ENCODE assay signal across 30 mouse cellular contexts in the genomic region with DNA sequence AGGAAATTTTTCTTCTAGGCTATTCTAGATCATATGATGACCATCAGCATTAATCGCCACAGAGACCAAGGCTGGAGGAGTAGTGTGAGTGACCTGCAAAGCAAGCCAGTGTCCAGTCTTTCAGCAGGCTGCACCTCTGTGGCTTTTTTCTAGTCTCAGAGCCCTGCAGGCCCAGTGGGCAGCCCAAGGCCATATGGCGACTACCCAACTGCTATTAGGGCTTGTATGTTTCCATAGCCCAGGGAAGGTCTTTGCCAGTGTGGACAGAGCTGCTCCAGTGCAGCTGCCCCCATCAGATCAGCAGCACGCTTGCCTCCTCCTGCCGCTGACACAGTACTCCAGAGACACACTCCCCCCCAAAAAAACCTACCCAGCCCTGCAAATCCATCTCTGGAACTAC.
DNase-seq lines count a peak whose midpoint lies in the region; ATAC-seq lines count a peak whose summit lies in the region.
"Had no signal": no experiment of that assay in that cellular context is flagged by ENCODE, and none has a peak within 500 bp of the region (broad histone marks: within the 10 kb centered on the region; RNA-seq: fewer than 3 reads in every experiment).

No protein-coding gene starts in this region.

- H3K9me3 ChIP-seq in hindbrain, embryonic 13.5 days = no peaks in the 10 kb centered on the region
- H3K9me3 ChIP-seq in hindbrain, embryonic 11.5 days (ENCODE audit: control insufficient read depth, low read length) = no peaks in the 10 kb centered on the region
- H3K9me3 ChIP-seq: embryonic facial prominence, embryonic 12.5 days; heart, embryonic 12.5 days; kidney, embryonic 15.5 days; liver, embryonic 12.5 days; midbrain, embryonic 12.5 days had no signal

- peak overlapping the region; percentile 60 for H3K27ac ChIP-seq in hindbrain, embryonic 13.5 days
- no peak overlapping the region for H3K27ac ChIP-seq in hindbrain, embryonic 11.5 days (ENCODE audit: low read depth, low read length)
- H3K27ac ChIP-seq: embryonic facial prominence, embryonic 12.5 days; heart, adult 2 months; kidney, embryonic 15.5 days; layer of hippocampus, adult 2 months; liver, embryonic 12.5 days; midbrain, embryonic 12.5 days; stomach, postnatal 0 days had no signal

- WGBS in hindbrain, embryonic 13.5 days = 76% methylated on average over 4 of the region's 4 CpGs
- 80% methylated on average over 4 of the region's 4 CpGs for WGBS in hindbrain, embryonic 11.5 days

- no peak for ATAC-seq in cerebellum, adult (ENCODE audit: insufficient number of reproducible peaks, low FRiP score, low TSS enrichment)
- ATAC-seq in hindbrain, embryonic 13.5 days (ENCODE audit: low FRiP score) = no peak
- no peak for ATAC-seq in hindbrain, embryonic 11.5 days (ENCODE audit: low FRiP score)
- ATAC-seq: forebrain, embryonic 14.5 days; liver, embryonic 12.5 days; liver, postnatal 0 days had no signal

- H3K4me2 ChIP-seq in hindbrain, embryonic 13.5 days = no peak overlapping the region
- no peak overlapping the region for H3K4me2 ChIP-seq in hindbrain, embryonic 11.5 days (replicated peaks; ENCODE audit: low read depth, low read length)
- H3K4me2 ChIP-seq: embryonic facial prominence, embryonic 12.5 days; heart, embryonic 12.5 days; kidney, embryonic 15.5 days; liver, embryonic 12.5 days; midbrain, embryonic 12.5 days had no signal

- peaks cover 33% of the 10 kb centered on the region for H3K4me1 ChIP-seq in hindbrain, embryonic 13.5 days (replicated peaks)
- H3K4me1 ChIP-seq in hindbrain, embryonic 11.5 days (replicated peaks; ENCODE audit: control insufficient read depth, insufficient read depth, low read length) = no peaks in the 10 kb centered on the region
- H3K4me1 ChIP-seq: embryonic facial prominence, embryonic 12.5 days; heart, embryonic 12.5 days; kidney, embryonic 15.5 days; liver, embryonic 12.5 days; megakaryocyte, embryonic 14.5 days; midbrain, embryonic 12.5 days had no signal

- H3K9ac ChIP-seq in hindbrain, embryonic 13.5 days = no peak overlapping the region
- no peak overlapping the region for H3K9ac ChIP-seq in hindbrain, embryonic 11.5 days (ENCODE audit: low read depth, low read length)
- H3K9ac ChIP-seq: embryonic facial prominence, embryonic 12.5 days; heart, embryonic 12.5 days; kidney, embryonic 15.5 days; liver, embryonic 12.5 days; liver, postnatal 0 days; midbrain, embryonic 12.5 days had no signal

- no peak overlapping the region for H3K4me3 ChIP-seq in hindbrain, embryonic 13.5 days
- no peak overlapping the region for H3K4me3 ChIP-seq in hindbrain, embryonic 11.5 days (ENCODE audit: low read depth, low read length)
- H3K4me3 ChIP-seq: embryonic facial prominence, embryonic 12.5 days; heart, adult 2 months; heart, embryonic 12.5 days; kidney, embryonic 15.5 days; layer of hippocampus, adult 2 months; liver, embryonic 12.5 days; megakaryocyte, embryonic 14.5 days; midbrain, embryonic 12.5 days; myocyte had no signal

- H3K27me3 ChIP-seq in hindbrain, embryonic 13.5 days = no peaks in the 10 kb centered on the region
- H3K27me3 ChIP-seq in hindbrain, embryonic 11.5 days (ENCODE audit: control insufficient read depth, insufficient read depth, low read length) = no peaks in the 10 kb centered on the region
- H3K27me3 ChIP-seq: embryonic facial prominence, embryonic 12.5 days; kidney, embryonic 15.5 days; liver, embryonic 12.5 days; midbrain, embryonic 12.5 days had no signal

- H3K36me3 ChIP-seq in hindbrain, embryonic 13.5 days = no peaks in the 10 kb centered on the region
- H3K36me3 ChIP-seq in hindbrain, embryonic 11.5 days (ENCODE audit: control insufficient read depth, insufficient read depth, low read length) = no peaks in the 10 kb centered on the region
- H3K36me3 ChIP-seq: embryonic facial prominence, embryonic 12.5 days; G1E; heart, embryonic 12.5 days; kidney, embryonic 15.5 days; liver, embryonic 12.5 days; midbrain, embryonic 12.5 days had no signal

- peak; percentile 54 to 66 for DNase-seq in cerebellum, adult 18-20 months
- no peak for DNase-seq in hindbrain, embryonic 11.5 days (ENCODE audit: low spot score)
- DNase-seq in cerebellum, postnatal 36 days = peak; percentile 49 to 52
- no peak for DNase-seq in kidney, postnatal 14 days
- DNase-seq in adrenal gland, adult (ENCODE audit: inconsistent age in 2 of 2, low spot score in 1 of 2) = no peak
- DNase-seq: adrenal gland, postnatal 10 days; embryo, embryonic 11 days; heart, adult 2 months; heart, postnatal 4 days; kidney, adult 18-20 months; kidney, postnatal 36 days; left cerebral cortex, postnatal 4 days; liver, postnatal 0 days; lung, postnatal 4 days; right cerebral cortex, postnatal 4 days; thymus, adult 18-20 months; thymus, postnatal 25 days had no signal

Comparison
In these comparisons a context has a peak if more than half of its experiments do, and no peak if none do; other contexts are left out.
1. DNase-seq: peak in cerebellum, adult 18-20 months (2 of 2) and cerebellum, postnatal 36 days (2 of 2); none in hindbrain, embryonic 11.5 days (single experiment), kidney, postnatal 14 days (single experiment) and adrenal gland, adult (0 of 2).